Mouse (Mus musculus) intestine, embryonic 16.5 days (tissue): ENCODE measurements at regions not wholly inside any gene's neighbourhood (a gene's known extent, or its start where the extent isn't known, plus 50 kb on each side); places are given as distances from the start of the nearest gene placed in this dataset.
"Not testable (repeated sequence)": the region's sequence is repeated elsewhere in the genome, so short reads cannot be mapped to it uniquely, and the experiment has no call there.

ENCODE experiments used
- ATAC-seq: fragments of 200-750 bp; cut with Nextera tagmentation; 2 replicates; pipeline ENCODE4 v1.8.0; 2017; ENCODE audit warnings: moderate TSS enrichment, moderate library complexity
- H3K27ac ChIP-seq: fragments of 300-500 bp; sonication (generic); 2 replicates; pipeline ENCODE4 v1.5.1; 2014; ENCODE audit warnings: mild to moderate bottlenecking, low read length
- H3K27me3 ChIP-seq: fragments of 300-500 bp; sonication (generic); replicated peaks from 2 replicates; pipeline ENCODE4 v1.6.1; 2014; ENCODE audit warnings: low read length, control low read depth, mixed read lengths; ENCODE audit not compliant: control insufficient read depth, insufficient read depth
- H3K36me3 ChIP-seq: fragments of 300-500 bp; sonication (generic); 2 replicates; pipeline ENCODE4 v1.6.1; 2014; ENCODE audit warnings: low read length, control low read depth; ENCODE audit not compliant: control insufficient read depth, insufficient read depth
- H3K4me1 ChIP-seq: fragments of 300-500 bp; sonication (generic); 2 replicates; pipeline ENCODE4 v1.6.1; 2014; ENCODE audit warnings: low read length, control low read depth, mixed read lengths; ENCODE audit not compliant: control insufficient read depth, insufficient read depth
- H3K4me2 ChIP-seq: fragments of 300-500 bp; sonication (generic); 2 replicates; pipeline ENCODE4 v1.6.1; 2014; ENCODE audit warnings: low read depth, low read length, control low read depth
- H3K4me3 ChIP-seq: fragments of 300-500 bp; sonication (generic); 2 replicates; pipeline ENCODE4 v1.5.1; 2014; ENCODE audit warnings: mild to moderate bottlenecking, low read length
- H3K9ac ChIP-seq: fragments of 300-500 bp; sonication (generic); 2 replicates; pipeline ENCODE4 v1.6.1; 2014; ENCODE audit warnings: low read depth, low read length
- H3K9me3 ChIP-seq: fragments of 300-500 bp; sonication (generic); 2 replicates; pipeline ENCODE4 v1.6.1; 2016; ENCODE audit warnings: low read length, control low read depth; ENCODE audit not compliant: control insufficient read depth
- WGBS: fragments of 180-500 bp; shearing (Covaris S2); extraction: QIAGEN DNeasy Blood & Tissue Kit; methylation state at CpG from one replicate; pipeline ENCODE4 v1.1.7; 2014; 5-methylcytosine and 5-hydroxymethylcytosine counted together

DNA sequence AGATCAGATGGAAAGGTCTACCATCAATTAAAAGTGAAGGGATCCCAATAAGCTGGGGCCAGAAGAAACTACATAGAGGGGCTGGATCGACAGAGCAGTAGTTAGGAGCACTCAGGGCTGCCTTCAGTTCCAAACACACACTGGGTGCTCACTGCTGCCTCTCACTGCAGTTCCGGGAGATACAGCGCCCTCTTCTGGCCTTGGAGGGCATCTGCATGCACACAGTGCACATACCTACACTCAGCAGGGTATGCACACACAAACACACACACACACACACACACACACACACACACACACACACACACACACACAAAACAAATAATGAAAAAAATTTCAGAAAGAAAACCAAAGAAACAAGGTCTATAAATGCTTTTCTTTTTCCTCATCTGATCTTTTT, 172.6 kb upstream of the Frmd6 start:
- Histone ChIP-seq H3K27ac (no peak overlapping the region), H3K36me3 (no peaks in the 10 kb centered on the region)
- WGBS, result 75% methylated on average over 3 of the region's 3 CpGs

DNA sequence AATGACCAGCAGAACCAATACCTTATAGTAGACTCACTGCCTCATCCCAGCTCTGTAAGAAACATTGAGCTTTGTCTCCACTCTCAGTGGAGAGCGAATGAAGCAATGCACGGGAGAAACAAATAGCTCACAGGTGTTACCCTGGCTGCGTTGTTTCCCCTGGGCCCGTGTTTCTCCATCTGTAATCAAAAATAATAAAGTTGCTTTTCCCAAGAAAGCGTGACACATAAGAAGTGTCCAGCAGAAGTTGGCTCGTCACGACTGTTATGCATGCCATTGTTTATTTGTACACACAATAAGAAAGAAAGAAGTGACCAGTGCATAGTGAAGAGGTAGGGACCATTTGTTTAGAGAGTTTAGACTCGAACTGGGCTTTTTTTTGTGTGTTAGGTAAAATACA, 171.3 kb upstream of the Frmd6 start:
- H3K9ac ChIP-seq, result no peak overlapping the region
- H3K36me3 ChIP-seq, result no peaks in the 10 kb centered on the region
- no peak for ATAC-seq
- WGBS, result 81% methylated on average over 8 of the region's 8 CpGs
- no peak overlapping the region for H3K4me2 ChIP-seq
- H3K27me3 ChIP-seq, result no peaks in the 10 kb centered on the region
- no peak overlapping the region for H3K27ac ChIP-seq
- no peak overlapping the region for H3K4me3 ChIP-seq
- H3K9me3 ChIP-seq, result no peaks in the 10 kb centered on the region
- no peaks in the 10 kb centered on the region; the same call in 1 of the 2 replicates for H3K4me1 ChIP-seq

More for the DNA sequence above, 172.6 kb upstream of the Frmd6 start:
- H3K4me1 ChIP-seq, result no peaks in the 10 kb centered on the region; the same call in 1 of the 2 replicates
- H3K9me3 ChIP-seq, result no peaks in the 10 kb centered on the region
- H3K4me2 ChIP-seq, result no peak overlapping the region
- no peak overlapping the region for H3K9ac ChIP-seq
- H3K4me3 ChIP-seq, result no peak overlapping the region
- no peaks in the 10 kb centered on the region for H3K27me3 ChIP-seq
- no peak for ATAC-seq

DNA sequence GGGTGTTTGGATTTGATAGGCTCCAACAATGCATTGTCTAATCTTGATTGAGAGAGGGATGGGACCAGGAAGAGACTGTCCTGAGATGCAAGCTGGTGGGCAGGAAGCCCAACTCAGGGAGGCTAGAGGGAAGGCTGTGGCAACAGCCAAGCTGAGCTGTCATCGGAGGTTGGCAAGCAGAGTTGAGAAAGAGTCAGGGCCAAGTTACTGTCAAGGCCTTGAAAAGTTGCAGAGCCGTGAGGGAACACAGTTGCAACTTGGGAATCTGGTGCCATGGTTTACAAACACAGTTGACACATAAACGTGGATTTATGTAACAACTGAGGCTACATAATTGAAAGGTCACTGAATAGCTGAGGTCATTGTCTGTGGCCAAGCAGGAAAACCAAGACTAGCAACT, 170.8 kb upstream of the Frmd6 start:
- H3K27ac ChIP-seq, result no peak overlapping the region
- WGBS, result 48% methylated on average over 3 of the region's 3 CpGs
- no peaks in the 10 kb centered on the region for H3K36me3 ChIP-seq
- no peaks in the 10 kb centered on the region for H3K27me3 ChIP-seq
- no peak overlapping the region for H3K9ac ChIP-seq
- no peaks in the 10 kb centered on the region for H3K9me3 ChIP-seq
- H3K4me1 ChIP-seq, result no peaks in the 10 kb centered on the region; the same call in 1 of the 2 replicates
- no peak overlapping the region for H3K4me2 ChIP-seq
- no peak overlapping the region for H3K4me3 ChIP-seq
- no peak for ATAC-seq

DNA sequence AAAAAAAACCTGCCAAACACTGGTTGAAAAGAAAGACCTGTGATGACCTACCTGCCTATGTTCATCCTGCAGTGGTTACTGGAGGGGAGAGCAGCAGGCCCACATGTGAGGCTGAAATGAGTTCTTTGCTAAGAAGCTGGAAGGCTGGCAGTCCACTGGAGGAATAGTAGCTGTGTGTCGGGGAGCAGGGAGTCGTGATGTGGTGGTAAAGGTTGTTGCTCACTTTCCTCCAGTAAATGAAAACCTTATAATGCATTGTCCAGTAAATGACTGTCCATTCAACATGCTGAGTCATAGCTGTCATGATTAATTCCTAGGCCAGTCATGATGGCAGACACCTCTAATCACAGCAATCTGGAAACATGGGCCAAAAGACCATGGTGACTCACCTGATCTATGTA, 169.9 kb upstream of the Frmd6 start:
- Histone ChIP-seq H3K4me2 (no peak overlapping the region), H3K27me3 (no peaks in the 10 kb centered on the region), H3K4me3 (no peak overlapping the region), H3K36me3 (no peaks in the 10 kb centered on the region), H3K4me1 (no peaks in the 10 kb centered on the region; the same call in 1 of the 2 replicates), H3K9ac (no peak overlapping the region), H3K27ac (no peak overlapping the region), H3K9me3 (no peaks in the 10 kb centered on the region)
- 91% methylated on average over 2 of the region's 2 CpGs for WGBS
- no peak for ATAC-seq

DNA sequence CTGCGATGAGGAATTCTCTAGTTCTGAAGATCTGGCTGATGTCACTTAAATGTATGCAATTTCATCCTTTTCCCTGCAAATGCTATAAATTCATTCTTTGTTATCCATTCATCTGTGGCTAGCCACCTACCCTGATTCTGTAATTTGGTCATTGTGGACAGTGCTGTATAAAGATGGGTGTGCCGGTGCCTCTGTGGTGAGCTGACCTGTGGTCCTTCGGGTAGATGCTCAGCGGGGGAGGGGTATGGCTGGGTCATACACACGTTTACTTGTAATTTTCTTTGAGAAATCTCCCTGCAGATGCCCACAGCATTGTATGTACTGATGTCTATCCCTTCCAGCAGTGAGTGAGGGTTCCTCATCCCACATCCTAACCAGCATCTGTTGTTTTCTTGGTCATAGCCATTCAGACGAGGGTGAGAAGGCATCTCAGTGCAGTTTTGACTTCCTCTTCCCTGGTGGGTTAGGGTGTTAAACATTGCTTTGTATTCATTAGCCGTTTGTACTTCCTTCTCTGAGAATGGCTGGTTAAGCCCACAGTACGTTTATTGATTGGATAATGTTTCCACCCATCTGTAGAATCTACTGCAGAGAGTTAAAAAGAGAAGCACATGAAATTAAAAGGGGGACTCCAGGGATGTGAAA, 169.3 kb upstream of the Frmd6 start:
- no peaks in the 10 kb centered on the region for H3K27me3 ChIP-seq
- ATAC-seq, result no peak
- no peaks in the 10 kb centered on the region for H3K9me3 ChIP-seq
- H3K4me1 ChIP-seq, result no peaks in the 10 kb centered on the region; the same call in 1 of the 2 replicates
- no peak overlapping the region for H3K27ac ChIP-seq
- 71% methylated on average over 8 of the region's 8 CpGs for WGBS
- no peak overlapping the region for H3K4me2 ChIP-seq
- no peak overlapping the region for H3K9ac ChIP-seq
- H3K4me3 ChIP-seq, result no peak overlapping the region
- no peaks in the 10 kb centered on the region for H3K36me3 ChIP-seq

DNA sequence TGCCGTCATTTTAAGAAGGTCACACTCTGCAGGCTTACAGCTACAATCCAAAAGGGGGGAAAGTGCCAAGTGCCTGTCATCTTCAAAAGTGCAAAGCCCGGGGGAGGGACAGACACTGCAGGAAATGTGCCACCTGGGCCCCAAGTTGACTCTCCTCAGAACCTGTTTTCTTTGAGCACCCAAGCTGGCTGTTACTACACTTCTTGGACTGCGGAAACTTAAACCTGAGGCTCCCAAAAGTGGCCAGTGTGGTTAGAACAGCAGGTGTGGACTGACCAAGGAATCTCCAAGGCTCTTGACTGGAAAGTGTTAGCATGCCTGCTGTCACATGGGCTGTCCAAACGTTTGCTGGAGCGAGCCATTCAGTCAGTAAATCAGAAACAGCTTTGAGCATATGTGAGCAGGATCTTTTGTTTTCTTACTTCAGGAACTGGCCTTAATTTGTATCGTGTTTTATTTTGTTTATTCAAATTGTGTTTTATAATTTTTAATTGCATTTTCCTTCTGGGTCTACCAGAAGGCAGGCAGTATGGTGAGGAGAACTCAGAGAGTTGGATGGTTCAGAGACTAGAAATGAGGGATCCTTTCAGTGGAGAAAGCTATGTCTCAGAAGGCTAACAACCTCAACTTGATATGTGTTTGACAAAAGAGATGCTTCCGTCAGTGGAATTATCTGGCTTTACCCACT, 168.4 kb upstream of the Frmd6 start:
- Histone ChIP-seq H3K4me2 (no peak overlapping the region), H3K27ac (no peak overlapping the region), H3K27me3 (no peaks in the 10 kb centered on the region), H3K9me3 (no peaks in the 10 kb centered on the region), H3K9ac (no peak overlapping the region), H3K4me3 (no peak overlapping the region), H3K36me3 (no peaks in the 10 kb centered on the region), H3K4me1 (no peaks in the 10 kb centered on the region; the same call in 1 of the 2 replicates)
- no peak for ATAC-seq
- 63% methylated on average over 7 of the region's 7 CpGs for WGBS

DNA sequence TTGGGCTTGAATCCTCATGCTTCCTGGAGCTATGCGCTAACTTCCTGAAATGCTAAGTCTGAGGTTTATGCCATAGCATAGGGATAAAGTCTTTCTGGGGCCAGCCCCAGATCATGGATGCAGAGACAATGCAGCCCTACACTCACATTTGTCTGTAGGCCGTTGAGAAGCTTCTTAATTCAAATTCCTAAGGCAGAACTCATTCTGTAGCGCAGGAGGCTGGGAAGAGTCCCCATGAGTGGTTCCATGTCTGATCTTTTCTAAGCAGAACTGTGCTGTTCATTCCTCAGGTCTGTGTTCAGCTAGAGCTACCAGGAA, 167.9 kb upstream of the Frmd6 start:
- Histone ChIP-seq H3K27ac (no peak overlapping the region), H3K9me3 (no peaks in the 10 kb centered on the region), H3K27me3 (no peaks in the 10 kb centered on the region), H3K4me2 (no peak overlapping the region), H3K36me3 (no peaks in the 10 kb centered on the region), H3K9ac (no peak overlapping the region), H3K4me1 (no peaks in the 10 kb centered on the region; the same call in 1 of the 2 replicates), H3K4me3 (no peak overlapping the region)
- no peak for ATAC-seq
- 79% methylated on average over 3 of the region's 3 CpGs for WGBS

DNA sequence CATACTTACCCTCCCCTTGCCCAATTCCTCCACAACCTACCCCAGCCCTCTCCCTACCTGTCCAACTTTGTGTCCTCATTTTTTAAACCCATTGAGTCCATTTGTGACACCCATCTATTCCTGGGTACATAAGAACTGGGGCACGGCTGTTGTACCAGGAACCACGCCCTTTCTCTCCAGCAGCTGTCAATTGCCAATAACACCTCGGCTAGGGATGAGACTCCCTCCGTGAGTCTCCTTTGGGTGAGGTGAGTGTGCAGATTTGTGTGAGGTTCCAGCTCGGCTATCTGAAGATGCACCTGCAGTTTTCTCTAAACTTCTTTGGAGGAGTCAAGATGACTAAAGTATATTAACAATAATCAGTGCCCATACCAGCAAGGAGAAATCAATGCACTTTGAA, 167.2 kb upstream of the Frmd6 start:
- H3K36me3 ChIP-seq, result no peaks in the 10 kb centered on the region
- no peak for ATAC-seq
- WGBS, result 88% methylated on average over 5 of the region's 5 CpGs
- H3K27me3 ChIP-seq, result no peaks in the 10 kb centered on the region
- no peak overlapping the region for H3K9ac ChIP-seq
- H3K9me3 ChIP-seq, result no peaks in the 10 kb centered on the region
- H3K4me3 ChIP-seq, result no peak overlapping the region
- H3K4me1 ChIP-seq, result no peaks in the 10 kb centered on the region; the same call in 1 of the 2 replicates
- no peak overlapping the region for H3K27ac ChIP-seq
- no peak overlapping the region for H3K4me2 ChIP-seq

DNA sequence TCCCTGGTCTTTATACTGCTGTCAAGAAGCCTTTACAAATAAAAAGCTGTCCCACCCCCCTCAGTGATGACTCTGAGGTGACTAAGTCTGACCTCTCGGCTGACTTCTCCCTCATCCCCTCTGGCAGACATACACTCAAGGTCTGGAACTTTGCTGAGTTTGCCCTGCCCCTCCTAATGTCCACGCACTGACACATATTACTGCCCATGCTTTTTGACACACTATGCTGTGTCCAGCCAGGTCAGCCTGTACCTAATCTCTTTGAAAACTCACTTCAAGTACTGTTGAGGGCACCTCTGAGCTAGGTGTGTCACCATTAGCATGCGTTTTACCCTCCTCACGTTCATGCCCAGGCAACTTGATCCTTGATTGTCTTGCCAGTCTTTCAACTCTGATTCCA, 164.9 kb upstream of the Frmd6 start:
- no peak overlapping the region for H3K4me2 ChIP-seq
- H3K9me3 ChIP-seq, result no peaks in the 10 kb centered on the region
- WGBS, result 86% methylated on average over 4 of the region's 4 CpGs
- no peaks in the 10 kb centered on the region for H3K36me3 ChIP-seq
- no peaks in the 10 kb centered on the region for H3K27me3 ChIP-seq
- no peak overlapping the region for H3K4me3 ChIP-seq
- no peak overlapping the region for H3K27ac ChIP-seq
- no peaks in the 10 kb centered on the region for H3K4me1 ChIP-seq
- ATAC-seq, result no peak
- no peak overlapping the region for H3K9ac ChIP-seq

DNA sequence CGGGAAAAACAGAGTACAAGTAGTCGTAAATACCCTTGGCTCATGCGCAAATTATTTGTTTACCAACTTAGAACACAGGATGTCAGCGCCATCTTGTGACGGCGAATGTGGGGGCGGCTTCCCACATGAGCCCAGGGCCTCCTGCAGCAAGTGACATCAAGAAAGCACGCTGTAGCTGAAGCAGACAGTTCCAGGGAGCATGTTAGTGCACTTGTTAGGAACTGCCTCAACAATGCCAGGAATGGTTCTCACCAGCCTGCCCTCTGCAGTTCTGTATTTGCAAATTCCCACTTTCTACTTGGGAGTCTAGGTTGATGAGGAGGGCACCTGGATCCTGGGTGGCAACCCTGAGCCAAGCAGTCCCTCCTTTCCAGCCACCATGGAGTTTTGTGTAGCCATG, 157.2 kb upstream of the Frmd6 start:
- H3K27ac ChIP-seq, ATAC-seq, H3K36me3 ChIP-seq, H3K9ac ChIP-seq, H3K27me3 ChIP-seq, H3K9me3 ChIP-seq, H3K4me1 ChIP-seq, H3K4me2 ChIP-seq, H3K4me3 ChIP-seq: not testable (repeated sequence)
- WGBS, result 95% methylated on average over 5 of the region's 8 CpGs
